Mouse (Mus musculus) embryo, embryonic 11 days (tissue): ENCODE measurements at regions not wholly inside any gene's neighbourhood (a gene's known extent, or its start where the extent isn't known, plus 50 kb on each side); places are given as distances from the start of the nearest gene placed in this dataset.

Source experiments
- DNase-seq: peaks from one replicate; pipeline ENCODE4 v3.0.0-alpha.2; 2015

- DNase-seq, result no peak
Observed at GRCm38 (mm10) chr17:54214804-54215203, 84.0 kb downstream of the Slc5a7 start.

- DNase-seq, result no peak
Observed at GRCm38 (mm10) chr17:54201710-54202109, 97.1 kb downstream of the Slc5a7 start.

DNA sequence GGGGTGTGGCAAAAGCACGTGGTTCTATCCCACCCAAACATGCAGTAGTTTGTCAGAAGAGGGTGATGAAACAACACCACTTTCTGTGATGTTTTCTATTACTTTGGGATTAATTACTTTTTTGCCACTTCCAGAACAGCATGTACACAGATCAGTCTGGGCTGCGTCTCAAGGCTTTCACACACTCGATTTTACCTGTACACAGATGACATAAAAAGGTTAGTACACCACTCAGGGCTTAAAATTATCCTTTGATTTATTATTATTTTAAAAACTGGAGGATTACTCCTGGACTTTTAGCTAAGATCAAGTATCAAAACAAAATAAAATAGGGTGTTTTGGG, 106.6 kb downstream of the Slc5a7 start:
- DNase-seq, result no peak

DNA sequence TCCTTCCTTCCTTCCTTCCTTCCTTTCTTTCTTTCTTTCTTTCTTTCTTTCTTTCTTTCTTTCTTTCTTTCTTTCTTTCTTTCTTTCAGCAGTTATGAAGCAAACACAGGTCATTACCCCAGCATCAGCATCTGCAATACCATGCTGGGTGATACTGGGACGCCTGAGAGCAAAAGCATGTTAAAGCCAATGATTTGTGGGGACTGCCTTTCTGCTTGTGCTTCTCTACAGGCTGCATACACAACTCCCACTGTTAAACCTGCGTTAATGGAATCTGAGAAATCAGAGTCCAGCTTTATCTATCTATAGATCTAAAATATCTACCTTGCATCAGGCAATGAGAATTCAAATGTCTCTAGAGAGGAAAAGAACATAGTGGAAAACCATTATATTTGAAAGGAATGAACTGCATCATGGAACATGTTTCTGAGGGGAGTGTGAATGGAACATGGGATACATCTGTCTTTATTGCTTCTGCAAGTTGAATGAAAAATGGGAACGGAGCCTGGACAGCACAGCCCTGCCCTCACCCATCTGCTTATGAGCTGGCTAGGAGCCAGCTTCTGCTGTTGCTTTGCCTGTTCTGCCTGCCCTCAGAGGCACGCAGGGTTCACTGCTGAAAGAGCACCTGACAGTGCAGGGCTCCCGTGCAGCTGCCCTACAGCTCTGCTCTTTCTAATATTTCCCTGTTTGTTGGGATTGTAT, 107.2 kb downstream of the Slc5a7 start:
- DNase-seq, result peak; percentile 26

- DNase-seq, result no peak
Observed at GRCm38 (mm10) chr17:54188997-54189553, 109.8 kb downstream of the Slc5a7 start.

DNA sequence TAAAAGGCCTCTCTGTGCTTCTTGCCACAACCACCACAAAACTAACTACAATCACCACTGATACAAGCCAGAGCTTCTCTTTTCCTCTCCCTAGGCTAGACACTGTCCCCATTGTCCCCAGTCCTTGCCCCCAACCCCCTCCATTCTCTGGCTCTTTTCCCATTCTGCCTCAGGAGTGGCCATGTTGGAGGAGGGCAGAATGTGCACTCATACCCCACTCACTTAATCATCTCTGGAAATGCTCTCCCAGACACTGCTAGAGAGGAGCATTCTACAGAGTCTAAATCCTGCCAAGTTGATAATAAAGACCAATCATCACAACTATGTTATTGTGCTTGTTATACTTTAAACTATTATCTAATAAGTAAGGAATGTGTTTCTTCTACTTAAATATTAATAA, 116.8 kb downstream of the Slc5a7 start:
- no peak for DNase-seq

DNA sequence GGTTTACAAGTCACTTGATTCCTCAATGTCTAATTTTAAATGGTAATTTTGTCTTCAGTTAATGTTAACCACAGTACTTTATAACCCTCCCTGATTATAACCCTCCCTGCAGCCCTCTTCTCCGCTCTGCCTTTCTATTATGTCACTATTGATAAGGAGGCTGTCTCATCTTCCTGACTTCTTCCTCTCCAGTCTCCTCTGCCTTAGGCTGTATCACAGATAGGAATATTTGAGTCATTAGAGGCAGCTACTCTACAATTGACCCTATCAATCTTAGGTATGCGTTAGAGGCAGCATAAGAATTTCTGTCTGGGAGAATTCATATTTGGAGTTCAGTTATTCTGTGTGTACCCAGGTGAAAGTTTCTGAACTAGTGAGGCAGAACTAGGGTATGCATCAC, 118.3 kb downstream of the Slc5a7 start:
- no peak for DNase-seq

- no peak for DNase-seq
Observed at GRCm38 (mm10) chr17:54170762-54171161, 128.1 kb downstream of the Slc5a7 start.

- DNase-seq, result peak; percentile 3
Observed at GRCm38 (mm10) chr17:54168039-54168438, 130.8 kb downstream of the Slc5a7 start.

DNA sequence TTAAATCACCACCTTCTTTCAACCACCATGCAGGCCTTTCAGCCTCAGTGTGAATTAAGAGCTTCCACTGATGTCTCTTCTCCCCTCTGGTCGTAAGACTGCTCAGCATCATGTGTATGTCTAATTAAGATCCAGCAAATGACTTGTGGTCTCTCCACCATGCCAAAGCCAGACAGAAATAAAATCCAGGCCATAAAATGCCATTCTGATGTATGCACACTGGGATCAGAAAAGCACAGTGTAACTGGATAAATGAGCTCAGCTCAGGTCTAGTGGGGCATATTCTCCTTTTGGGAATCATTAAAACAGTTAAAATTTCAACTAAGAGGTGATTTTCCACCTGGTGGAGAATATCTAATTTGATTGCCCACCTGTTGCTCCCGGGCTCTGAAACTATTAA, 136.5 kb downstream of the Slc5a7 start:
- DNase-seq, result no peak

GRCm38 (mm10) chr17:54158753-54159152, 140.1 kb downstream of the Slc5a7 start:
- peak; percentile 9 for DNase-seq

GRCm38 (mm10) chr17:54158330-54158729, 140.5 kb downstream of the Slc5a7 start:
- DNase-seq, result no peak

DNA sequence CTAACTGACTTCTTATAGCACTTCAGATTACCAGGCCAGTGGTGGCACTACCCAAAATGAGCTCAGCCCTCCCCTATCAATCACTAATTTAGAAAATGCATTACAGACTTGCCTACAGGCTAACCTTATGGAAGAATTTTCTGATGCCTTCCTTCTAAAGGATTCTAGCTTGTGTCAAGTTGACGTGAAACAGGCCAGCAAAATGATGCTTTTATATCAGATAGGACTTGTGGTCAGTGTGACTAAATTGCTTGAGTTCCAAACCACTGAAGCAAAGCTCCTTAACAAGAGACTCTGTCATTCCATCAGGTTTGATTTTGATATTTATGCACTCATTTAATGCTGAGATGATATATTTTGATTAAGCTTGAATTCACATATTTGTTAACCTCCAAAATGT, 143.0 kb downstream of the Slc5a7 start:
- DNase-seq, result no peak

- no peak for DNase-seq
Observed at GRCm38 (mm10) chr17:54154536-54154935, 144.3 kb downstream of the Slc5a7 start.
